Mouse (Mus musculus): Measurements from ENCODE around the gene Tmem45b. TPM values are rescaled to one million over a fixed set of nuclear protein-coding genes. Genes with fewer than 3 reads are reported as not detected.

Gene Tmem45b
- total and polyA plus RNA-seq, 2 experiments from 2014 or later: 0.13 TPM; not detected in 1

- peak within 1 kb of the TSS; percentile 86 for H3K4me2 ChIP-seq (ENCODE audit: low read depth, low read length)
- H3K27ac ChIP-seq: peak within 1 kb of the TSS; percentile 49; the same call in 1 of the 2 replicates
- no peaks in the 10 kb centered on the region for H3K27me3 ChIP-seq (ENCODE audit: insufficient read depth, low read length)
- peak; percentile 97 for DNase-seq (ENCODE audit: low spot score)
- H3K4me1 ChIP-seq (ENCODE audit: insufficient read depth, low read length): peaks cover 11% of the 10 kb centered on the region
- 0 out of 2 replicates have a peak, but pooled peaks cover 5% of the 10 kb centered on the region for H3K36me3 ChIP-seq (ENCODE audit: insufficient read depth, low read length)
- under 1% methylated on average over 41 of the region's 46 CpGs for WGBS
- H3K9me3 ChIP-seq (ENCODE audit: low read length): no peaks in the 10 kb centered on the region
- peak; percentile 97 for ATAC-seq
- no peak for TF ChIP-seq CTCF (IDR thresholded peaks at IDR 0.05; ENCODE audit: low read depth)
- H3K4me3 ChIP-seq (ENCODE audit: low read length): peak within 1 kb of the TSS; percentile 77
- H3K9ac ChIP-seq (replicated peaks; ENCODE audit: low read length): peak within 1 kb of the TSS; percentile 90
Observed at GRCm38 (mm10) chr9:31385947-31386354, 78.3 kb downstream of the Tmem45b start, which contains the start of gene Nfrkb. Gene Nfrkb (plus strand): TSS chr9:31386192.

DNA sequence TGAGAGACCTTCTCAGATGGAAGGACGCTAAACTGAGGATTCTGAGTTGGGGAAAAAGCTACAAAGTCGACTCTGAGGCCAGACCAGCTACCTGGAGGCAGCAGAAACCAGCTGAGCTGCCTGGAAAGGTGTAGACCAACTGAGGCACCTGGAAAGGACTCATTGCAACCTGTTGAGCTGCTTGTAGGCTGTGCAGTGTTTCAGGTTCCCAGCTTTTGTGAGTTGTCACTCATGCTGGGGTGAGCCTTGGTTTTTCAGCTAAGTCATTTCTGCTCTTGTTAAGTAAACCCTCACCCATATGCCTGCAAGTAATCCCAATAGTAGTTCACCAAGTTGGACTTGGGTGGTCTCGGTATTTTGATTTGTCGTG is 78.8 kb downstream of the Tmem45b start:
- Histone ChIP-seq H3K4me1 (ENCODE audit: insufficient read depth, low read length) (peaks cover 11% of the 10 kb centered on the region), H3K4me3 (ENCODE audit: low read length) (peak overlapping the region; percentile 77), H3K27ac (peak overlapping the region; percentile 49; the same call in 1 of the 2 replicates), H3K4me2 (ENCODE audit: low read depth, low read length) (peak overlapping the region; percentile 86), H3K36me3 (ENCODE audit: insufficient read depth, low read length) (0 out of 2 replicates have a peak, but pooled peaks cover 7% of the 10 kb centered on the region), H3K27me3 (ENCODE audit: insufficient read depth, low read length) (no peaks in the 10 kb centered on the region), H3K9me3 (ENCODE audit: low read length) (no peaks in the 10 kb centered on the region), H3K9ac (replicated peaks; ENCODE audit: low read length) (peak overlapping the region; percentile 90)
- 24% methylated on average over 4 of the region's 4 CpGs for WGBS
- ATAC-seq (no peak; the same call in 1 of the 2 replicates), DNase-seq (ENCODE audit: low spot score) (no peak)
- TF ChIP-seq CTCF (IDR thresholded peaks at IDR 0.05; ENCODE audit: low read depth): no peak

- Histone ChIP-seq H3K27me3 (ENCODE audit: insufficient read depth, low read length) (no peaks in the 10 kb centered on the region), H3K4me2 (ENCODE audit: low read depth, low read length) (peak overlapping the region; percentile 86; the same call in 1 of the 2 replicates), H3K9me3 (ENCODE audit: low read length) (no peaks in the 10 kb centered on the region), H3K4me3 (ENCODE audit: low read length) (no peak overlapping the region), H3K27ac (no peak overlapping the region), H3K4me1 (ENCODE audit: insufficient read depth, low read length) (peaks cover 11% of the 10 kb centered on the region), H3K36me3 (ENCODE audit: insufficient read depth, low read length) (0 out of 2 replicates have a peak, but pooled peaks cover 9% of the 10 kb centered on the region), H3K9ac (replicated peaks; ENCODE audit: low read length) (no peak overlapping the region)
- WGBS: 85% methylated on average over 17 of the region's 17 CpGs
- ATAC-seq (no peak), DNase-seq (ENCODE audit: low spot score) (no peak)
- TF ChIP-seq CTCF (IDR thresholded peaks at IDR 0.05; ENCODE audit: low read depth): no peak
Observed at GRCm38 (mm10) chr9:31384786-31385499, 79.3 kb downstream of the Tmem45b start.

- Histone ChIP-seq H3K4me3 (ENCODE audit: low read length) (no peak overlapping the region), H3K9ac (replicated peaks; ENCODE audit: low read length) (no peak overlapping the region), H3K27me3 (ENCODE audit: insufficient read depth, low read length) (no peaks in the 10 kb centered on the region), H3K9me3 (ENCODE audit: low read length) (no peaks in the 10 kb centered on the region), H3K36me3 (ENCODE audit: insufficient read depth, low read length) (peaks cover 22% of the 10 kb centered on the region), H3K4me2 (ENCODE audit: low read depth, low read length) (no peak overlapping the region), H3K27ac (no peak overlapping the region), H3K4me1 (ENCODE audit: insufficient read depth, low read length) (no peaks in the 10 kb centered on the region)
- ATAC-seq (no peak), DNase-seq (ENCODE audit: low spot score) (no peak)
- TF ChIP-seq CTCF (IDR thresholded peaks at IDR 0.05; ENCODE audit: low read depth): no peak
Observed at GRCm38 (mm10) chr9:31376661-31377060, 87.6 kb downstream of the Tmem45b start.

Other genes starting within 250 kb of the Tmem45b start
- gene Prdm10, start 183.9 kb downstream of the Tmem45b start, total RNA-seq (2014; rRNA removed): 12.8 and 13.9 TPM in 2 replicates
- gene Prdm10, start 183.9 kb downstream of the Tmem45b start, polyA plus RNA-seq (2015; fragmentation: Nextera tagmentation; extraction: Ambion mirVana): 4.2 and 4.8 TPM in 2 replicates
- 39.1 and 41.3 TPM in 2 replicates for gene Nfrkb, start 78.3 kb downstream of the Tmem45b start, total RNA-seq (2014; rRNA removed)
- 23.2 and 24.1 TPM in 2 replicates for gene Nfrkb, start 78.3 kb downstream of the Tmem45b start, polyA plus RNA-seq (2015; fragmentation: Nextera tagmentation; extraction: Ambion mirVana)

Data from hindbrain, postnatal 0 days (tissue).